In the genomic region with DNA sequence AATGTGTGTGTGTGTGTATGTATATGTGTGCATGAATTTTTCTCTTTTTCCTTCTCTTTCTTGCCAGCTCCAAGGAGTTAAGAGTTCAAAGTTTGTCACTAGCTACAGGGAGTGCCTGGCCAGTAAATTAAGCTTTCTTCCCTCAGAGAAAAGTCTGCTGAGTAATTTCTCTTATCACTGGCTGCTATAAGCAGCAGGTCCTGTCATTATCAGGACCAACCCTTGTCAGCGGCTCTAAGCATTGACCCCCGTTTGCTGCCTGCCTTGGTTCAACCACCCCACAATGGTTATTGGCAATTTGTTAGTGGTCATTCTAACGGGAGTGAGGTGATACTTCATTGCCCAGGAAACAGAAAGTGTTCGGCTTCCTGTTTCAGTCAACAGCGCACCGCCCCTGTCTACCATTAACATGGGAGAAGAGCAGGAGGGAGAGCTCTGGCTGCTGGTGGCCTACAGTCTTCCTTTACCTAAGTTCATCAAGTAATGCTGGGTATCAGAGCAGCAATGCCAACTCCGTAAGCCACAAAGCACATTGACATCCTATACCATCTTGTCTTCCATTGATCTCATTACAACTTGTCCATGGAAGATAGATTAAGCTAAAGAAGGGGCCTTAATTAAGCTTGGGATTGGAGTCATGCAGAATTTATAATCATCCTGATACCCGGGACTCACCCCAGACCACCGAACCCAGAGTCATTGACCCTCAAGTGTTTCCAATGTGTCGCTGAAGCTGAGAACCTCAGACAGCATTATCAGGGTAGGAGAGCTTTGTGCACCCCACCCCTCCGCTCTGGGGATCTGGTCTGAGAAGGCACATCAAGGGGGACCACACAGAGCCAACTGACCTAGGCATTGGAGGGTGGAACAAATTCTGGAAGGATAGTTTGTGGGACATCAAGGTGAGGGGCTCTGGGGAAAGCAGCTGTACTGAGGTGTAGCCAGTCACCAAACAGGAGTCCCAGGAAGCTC, we compare ENCODE assay signal across 27 mouse cellular contexts. TPM values are rescaled to one million over a fixed set of nuclear protein-coding genes. Genes with fewer than 3 reads are reported as not detected.
DNase-seq lines count a peak whose midpoint lies in the region; ATAC-seq lines count a peak whose summit lies in the region.
"Had no signal": no experiment of that assay in that cellular context is flagged by ENCODE, and none has a peak within 500 bp of the region (broad histone marks: within the 10 kb centered on the region; RNA-seq: fewer than 3 reads in every experiment).

No protein-coding gene starts in this region.

- 40% methylated on average over 11 of the region's 11 CpGs for WGBS in liver, embryonic 12.5 days (ENCODE audit: insufficient replicate concordance)
- 91% methylated on average over 11 of the region's 11 CpGs for WGBS in hindbrain, embryonic 16.5 days

- peak overlapping the region; percentile 49 for H3K4me2 ChIP-seq in liver, embryonic 12.5 days
- no peak overlapping the region for H3K4me2 ChIP-seq in hindbrain, embryonic 16.5 days (ENCODE audit: low read length)
- H3K4me2 ChIP-seq: heart, embryonic 13.5 days; hindbrain, embryonic 15.5 days; midbrain, embryonic 11.5 days had no signal

- peaks cover 39% of the 10 kb centered on the region for H3K4me1 ChIP-seq in erythroblast, embryonic 14.5 days (ENCODE audit: control insufficient read depth)
- peaks cover 34% of the 10 kb centered on the region for H3K4me1 ChIP-seq in liver, embryonic 12.5 days
- H3K4me1 ChIP-seq in hindbrain, embryonic 16.5 days (ENCODE audit: control insufficient read depth, insufficient read depth, low read depth, low read length) = no peaks in the 10 kb centered on the region
- H3K4me1 ChIP-seq: heart, embryonic 13.5 days; hindbrain, embryonic 15.5 days had no signal

- peak overlapping the region; percentile 29 for H3K4me3 ChIP-seq in erythroblast, embryonic 14.5 days (replicated peaks)
- no peak overlapping the region for H3K4me3 ChIP-seq in liver, embryonic 12.5 days
- no peak overlapping the region for H3K4me3 ChIP-seq in hindbrain, embryonic 16.5 days (ENCODE audit: low read length)
- H3K4me3 ChIP-seq: heart, embryonic 13.5 days; hindbrain, embryonic 15.5 days had no signal

- peak; percentile 92 for ATAC-seq in liver, embryonic 12.5 days
- ATAC-seq in megakaryocyte-erythroid progenitor cell, adult 5-6 weeks (replicated peaks; ENCODE audit: low FRiP score, low TSS enrichment, poor library complexity, severe bottlenecking) = peak; percentile 72
- ATAC-seq in hindbrain, embryonic 16.5 days = no peak
- ATAC-seq: activated CD4-positive, CD25-positive, alpha-beta regulatory T cell, adult 4 months; CD4-positive, CD25-positive, alpha-beta regulatory T cell, adult 4 months; forebrain, postnatal 0 days had no signal

- H3K9me3 ChIP-seq in erythroblast, embryonic 14.5 days (ENCODE audit: control insufficient read depth, low read length) = no peaks in the 10 kb centered on the region
- H3K9me3 ChIP-seq in liver, embryonic 12.5 days (replicated peaks) = no peaks in the 10 kb centered on the region
- H3K9me3 ChIP-seq in hindbrain, embryonic 16.5 days (ENCODE audit: control insufficient read depth, low read length) = no peaks in the 10 kb centered on the region
- H3K9me3 ChIP-seq: G1E; heart, embryonic 13.5 days; hindbrain, embryonic 15.5 days had no signal

- H3K36me3 ChIP-seq in erythroblast, embryonic 14.5 days (ENCODE audit: control insufficient read depth) = no peaks in the 10 kb centered on the region
- no peaks in the 10 kb centered on the region for H3K36me3 ChIP-seq in liver, embryonic 12.5 days
- H3K36me3 ChIP-seq in hindbrain, embryonic 16.5 days (ENCODE audit: control insufficient read depth, insufficient read depth, low read length) = no peaks in the 10 kb centered on the region
- H3K36me3 ChIP-seq: G1E; heart, embryonic 13.5 days; hindbrain, embryonic 15.5 days had no signal

- peak overlapping the region; percentile 58 for H3K9ac ChIP-seq in liver, embryonic 12.5 days
- no peak overlapping the region for H3K9ac ChIP-seq in hindbrain, embryonic 16.5 days (ENCODE audit: low read depth, low read length)
- H3K9ac ChIP-seq: forebrain, postnatal 0 days; heart, embryonic 13.5 days; hindbrain, embryonic 15.5 days had no signal

- H3K27ac ChIP-seq in liver, embryonic 12.5 days = peak overlapping the region; percentile 72
- no peak overlapping the region for H3K27ac ChIP-seq in hindbrain, embryonic 16.5 days (ENCODE audit: low read depth, low read length)
- H3K27ac ChIP-seq: heart, embryonic 13.5 days; hindbrain, embryonic 15.5 days had no signal

- no peaks in the 10 kb centered on the region for H3K27me3 ChIP-seq in erythroblast, embryonic 14.5 days (ENCODE audit: control insufficient read depth)
- H3K27me3 ChIP-seq in liver, embryonic 12.5 days (replicated peaks) = peaks cover 12% of the 10 kb centered on the region; the same call in 1 of the 2 replicates
- no peaks in the 10 kb centered on the region for H3K27me3 ChIP-seq in hindbrain, embryonic 16.5 days (replicated peaks; ENCODE audit: control insufficient read depth, insufficient read depth, low read length)
- H3K27me3 ChIP-seq: hindbrain, embryonic 15.5 days had no signal

- peak; percentile 83 for DNase-seq in heart, adult 11 months
- no peak for DNase-seq in heart, postnatal 4 days
- DNase-seq in adrenal gland, postnatal 10 days = no peak
- DNase-seq in lung, postnatal 25 days (ENCODE audit: low spot score) = no peak
- DNase-seq: adrenal gland, postnatal 25 days; cerebellum, adult 18-20 months; cerebellum, postnatal 36 days; forebrain, postnatal 0 days; kidney, adult 2 months; kidney, postnatal 10 days; lung, adult 2 months; lung, postnatal 36 days; right cerebral cortex, adult 18-20 months had no signal

RNA-seq across cellular contexts. Expression of gene Blnk, which starts 17.1 kb away (rescaled TPM):
- total RNA-seq in heart, postnatal 4 days (2021) = under 1 TPM; 0.27 to 0.55 TPM
- 0.08 TPM in 1 of 2 replicates, not detected in the other for polyA plus RNA-seq in erythroblast, embryonic 14.5 days (2012)
- 0.37 and 0.45 TPM in 2 replicates for polyA plus RNA-seq in liver, embryonic 12.5 days (2016; fragmentation: Nextera tagmentation; extraction: Ambion mirVana)
- total RNA-seq in megakaryocyte-erythroid progenitor cell, adult 5-6 weeks (2014; fragmentation: Nextera tagmentation) = 0.89 and 26.4 TPM in 2 replicates
- total RNA-seq in megakaryocyte-erythroid progenitor cell, adult 5-6 weeks (2017) = 0.65 and 0.75 TPM in 2 replicates
- total RNA-seq in adrenal gland, postnatal 10 days (2021) = 1 to 10 TPM; 1.5 to 1.8 TPM
- 0.96 and 0.97 TPM in 2 replicates for polyA plus RNA-seq in hindbrain, embryonic 16.5 days (2015; fragmentation: Nextera tagmentation; extraction: Ambion mirVana)

RNA-seq across cellular contexts. Expression of gene Dntt, which starts 51.8 kb away (rescaled TPM):
- total RNA-seq in heart, postnatal 4 days (2021) = not detected
- not detected in 2 replicates for polyA plus RNA-seq in erythroblast, embryonic 14.5 days (2012)
- 0.06 TPM in 1 of 2 replicates, not detected in the other for polyA plus RNA-seq in liver, embryonic 12.5 days (2016; fragmentation: Nextera tagmentation; extraction: Ambion mirVana)
- 3.4 and 40.7 TPM in 2 replicates for total RNA-seq in megakaryocyte-erythroid progenitor cell, adult 5-6 weeks (2014; fragmentation: Nextera tagmentation)
- total RNA-seq in megakaryocyte-erythroid progenitor cell, adult 5-6 weeks (2017) = 10.3 and 10.6 TPM in 2 replicates
- total RNA-seq in adrenal gland, postnatal 10 days (2021) = under 1 TPM in 1 of 2 experiments, not detected in 1; 0.21 TPM
- polyA plus RNA-seq in hindbrain, embryonic 16.5 days (2015; fragmentation: Nextera tagmentation; extraction: Ambion mirVana) = 0.10 TPM in 1 of 2 replicates, not detected in the other
- total RNA-seq: adrenal gland, postnatal 25 days; G1E; heart, postnatal 25 days; monocyte, adult 5-6 weeks had no signal
- polyA plus RNA-seq: G1E; heart, embryonic 13.5 days; hindbrain, embryonic 15.5 days; limb, embryonic 11.5 days; midbrain, embryonic 11.5 days; stomach, embryonic 16.5 days had no signal
